Mouse (Mus musculus): ENCODE measurements around the gene Fgb.

- TF ChIP-seq CTCF (IDR thresholded peaks at IDR 0.05), result no peak
- TF ChIP-seq POLR2A (IDR thresholded peaks at IDR 0.05; ENCODE audit: insufficient read depth, low read depth, low read length), result no peak
Observed at GRCm38 (mm10) chr3:83097586-83097985, 47.9 kb upstream of the Fgb start.
